Mouse (Mus musculus) testis, adult 2 months (tissue): ENCODE results near the gene Rnf220. TPM values are rescaled to one million over a fixed set of nuclear protein-coding genes. Genes with fewer than 3 reads are reported as not detected.

Experiments used
- H3K27ac ChIP-seq: fragments of 200-500 bp; 2 replicates; pipeline ENCODE4 v1.5.1; 2012; ENCODE audit warnings: low read depth, low read length; ENCODE audit not compliant: control insufficient read depth, insufficient read depth
- H3K27me3 ChIP-seq: fragments of 200-500 bp; 2 replicates; pipeline ENCODE4 v1.6.1; 2012; ENCODE audit warnings: mild to moderate bottlenecking, low read length, moderate library complexity; ENCODE audit not compliant: control insufficient read depth, insufficient read depth
- H3K36me3 ChIP-seq: fragments of 200-500 bp; 2 replicates; pipeline ENCODE4 v1.6.1; 2012; ENCODE audit warnings: mild to moderate bottlenecking, low read length; ENCODE audit not compliant: control insufficient read depth, insufficient read depth
- H3K4me1 ChIP-seq: fragments of 200-500 bp; 2 replicates; pipeline ENCODE4 v1.6.1; 2012; ENCODE audit warnings: low read length; ENCODE audit not compliant: control insufficient read depth, insufficient read depth
- H3K4me3 ChIP-seq: fragments of 200-500 bp; 2 replicates; pipeline ENCODE4 v1.5.1; 2012; ENCODE audit warnings: low read depth, mild to moderate bottlenecking, low read length, moderate library complexity, mixed read lengths; ENCODE audit not compliant: control insufficient read depth
- CTCF ChIP-seq: fragments of 200-500 bp; IDR thresholded peaks from 2 replicates; pipeline ENCODE4 v1.5.1; 2012; ENCODE audit warnings: low read depth, mild to moderate bottlenecking, inconsistent platforms, low read length, moderate library complexity; ENCODE audit not compliant: control insufficient read depth, insufficient read depth, insufficient replicate concordance
- POLR2A ChIP-seq: fragments of 200-500 bp; IDR thresholded peaks from 2 replicates; pipeline ENCODE4 v1.6.1; 2012; ENCODE audit warnings: low read depth, mild to moderate bottlenecking, inconsistent platforms, low read length, moderate library complexity; ENCODE audit not compliant: control insufficient read depth
- polyA plus RNA-seq: library from polyadenylated mRNA; depleted of rRNA; stranded (reverse); fragments of >200 nt; gene quantifications from 2 replicates; pipeline ENCODE4 v1.2.3, GENCODE M21; 2012; rRNA removed

Rnf220 gene
- polyA plus RNA-seq, 1 experiment: 146 TPM

DNA sequence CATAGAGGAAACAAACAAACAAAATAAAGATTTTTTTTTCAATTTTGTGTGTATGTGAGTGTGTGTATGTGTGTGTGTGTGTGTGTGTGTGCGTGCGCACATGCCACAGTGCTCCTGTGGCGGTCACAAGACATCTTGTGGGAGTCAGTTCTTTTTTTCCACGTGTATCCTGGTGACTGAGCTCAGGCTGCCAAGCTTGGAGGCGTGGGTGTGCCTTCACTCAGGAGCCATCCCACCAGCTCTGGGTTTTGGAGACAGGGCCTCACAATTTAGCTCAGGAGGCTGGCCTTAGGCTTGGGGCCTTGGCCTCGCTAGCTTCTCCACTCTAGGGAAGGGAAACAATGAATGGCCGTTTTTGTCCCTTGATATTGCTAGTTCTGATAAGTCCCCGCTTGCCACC lies 272.7 kb downstream of the Rnf220 start:
- no peak overlapping the region for H3K27ac ChIP-seq
- H3K4me1 ChIP-seq: no peaks in the 10 kb centered on the region
- no peak for TF ChIP-seq CTCF
- TF ChIP-seq POLR2A: no peak
- H3K36me3 ChIP-seq: no peaks in the 10 kb centered on the region
- no peaks in the 10 kb centered on the region for H3K27me3 ChIP-seq
- no peak overlapping the region for H3K4me3 ChIP-seq

- Histone ChIP-seq H3K4me1 (no peaks in the 10 kb centered on the region), H3K36me3 (no peaks in the 10 kb centered on the region), H3K27ac (no peak overlapping the region), H3K27me3 (no peaks in the 10 kb centered on the region), H3K4me3 (no peak overlapping the region)
- TF ChIP-seq CTCF (no peak), POLR2A (no peak)
These were observed 273.9 kb downstream of the Rnf220 start for GRCm38 (mm10) chr4:117223001-117223400.

- Histone ChIP-seq H3K27ac (no peak overlapping the region), H3K27me3 (no peaks in the 10 kb centered on the region), H3K4me1 (no peaks in the 10 kb centered on the region), H3K36me3 (no peaks in the 10 kb centered on the region), H3K4me3 (no peak overlapping the region)
- TF ChIP-seq POLR2A: no peak
- no peak for TF ChIP-seq CTCF
These were observed 275.0 kb downstream of the Rnf220 start for GRCm38 (mm10) chr4:117221836-117222235.

Other genes with a start within 250 kb of the Rnf220 start
- gene Tmem53, start 245.1 kb downstream of the Rnf220 start, polyA plus RNA-seq: 999 and 1,059 TPM in 2 replicates
- gene Armh1, start 244.9 kb downstream of the Rnf220 start, polyA plus RNA-seq: 154 and 162 TPM in 2 replicates
- gene Eri3, start 53.3 kb upstream of the Rnf220 start, polyA plus RNA-seq: 76.7 and 84.3 TPM in 2 replicates
- gene Dmap1, start 185.2 kb upstream of the Rnf220 start, polyA plus RNA-seq: 37.8 and 42.0 TPM in 2 replicates
- not detected in 2 replicates for gene Gm12845, start 227.4 kb upstream of the Rnf220 start, polyA plus RNA-seq